In genomic region chr9:90087906-90088485, GRCm38 (mm10) we compare ENCODE assay signal across 14 mouse cellular contexts. TPM values are rescaled to one million over a fixed set of nuclear protein-coding genes. Genes with fewer than 3 reads are reported as not detected.
DNase-seq lines count a peak whose midpoint lies in the region; ATAC-seq and TF ChIP-seq lines count a peak whose summit lies in the region.
"Had no signal": no experiment of that assay in that cellular context is flagged by ENCODE, and none has a peak within 500 bp of the region (broad histone marks: within the 10 kb centered on the region; RNA-seq: fewer than 3 reads in every experiment).

No protein-coding gene starts in this region.

- H3K27ac ChIP-seq in kidney, embryonic 14.5 days (ENCODE audit: low read depth, low read length), result no peak overlapping the region
- no peak overlapping the region for H3K27ac ChIP-seq in CH12.LX (ENCODE audit: insufficient read depth, low read depth)
- no peak overlapping the region for H3K27ac ChIP-seq in forebrain, postnatal 0 days (ENCODE audit: low read depth, low read length)
- H3K27ac ChIP-seq: limb, embryonic 15.5 days; macrophage had no signal

- no peak overlapping the region for H3K4me3 ChIP-seq in kidney, embryonic 14.5 days (ENCODE audit: low read length)
- no peak overlapping the region for H3K4me3 ChIP-seq in CH12.LX (replicated peaks in 1 of 3; ENCODE audit: low read depth in 2 of 3, low read length in 2 of 3, poor library complexity in 1 of 3)
- H3K4me3 ChIP-seq in forebrain, postnatal 0 days (ENCODE audit: low read depth, low read length), result no peak overlapping the region
- H3K4me3 ChIP-seq: limb, embryonic 15.5 days had no signal

- TF ChIP-seq RAD21 in CH12.LX (IDR thresholded peaks at IDR 0.05; ENCODE audit: low read depth, low read length), result no peak

- no peak for TF ChIP-seq EP300 in CH12.LX (IDR thresholded peaks at IDR 0.05; ENCODE audit: low read length)

- in situ Hi-C loops in CH12.LX (cut with MboI; ENCODE audit: low pct_ligation_motif_present, low pct_unique_long_range_greater_than_20kb, low sequenced_read_pairs), result no loop called here

- WGBS in kidney, embryonic 14.5 days, result 89% methylated on average over 2 of the region's 2 CpGs
- WGBS in forebrain, postnatal 0 days, result 90% methylated on average over 2 of the region's 2 CpGs

- no peak overlapping the region for H3K9ac ChIP-seq in kidney, embryonic 14.5 days (ENCODE audit: low read depth, low read length)
- H3K9ac ChIP-seq in CH12.LX (ENCODE audit: insufficient read depth, low read depth), result no peak overlapping the region
- H3K9ac ChIP-seq in forebrain, postnatal 0 days, result no peak overlapping the region
- H3K9ac ChIP-seq: limb, embryonic 15.5 days had no signal

- peaks cover 49% of the 10 kb centered on the region for H3K36me3 ChIP-seq in kidney, embryonic 14.5 days (ENCODE audit: control insufficient read depth, insufficient read depth, low read length)
- peaks cover 25 to 59% of the 10 kb centered on the region in 2 experiments for H3K36me3 ChIP-seq in CH12.LX (replicated peaks in 1 of 2; ENCODE audit: control insufficient read depth in 1 of 2, insufficient read depth in 1 of 2, low read length in 1 of 2)
- H3K36me3 ChIP-seq in forebrain, postnatal 0 days (ENCODE audit: insufficient read depth), result peaks cover 35% of the 10 kb centered on the region

- ATAC-seq in kidney, embryonic 14.5 days (ENCODE audit: low FRiP score, low TSS enrichment), result peak; percentile 56
- peak; percentile 30 for ATAC-seq in forebrain, postnatal 0 days
- ATAC-seq in megakaryocyte-erythroid progenitor cell, adult 5-6 weeks (replicated peaks; ENCODE audit: low FRiP score, low TSS enrichment, poor library complexity, severe bottlenecking), result 0 out of 2 replicates have a peak, but pooled peaks have one; percentile 23

- no peak for DNase-seq in kidney, postnatal 10 days
- DNase-seq in CH12.LX (ENCODE audit: extremely low read depth), result no peak
- DNase-seq in forebrain, postnatal 0 days, result no peak
- DNase-seq in thymus, postnatal 10 days (ENCODE audit: low spot score in 2 of 2), result no peak
- no peak for DNase-seq in layer of hippocampus, postnatal 14 days (ENCODE audit: low spot score in 2 of 2)
- no peak for DNase-seq in lung, postnatal 14 days
- DNase-seq: cerebellum, postnatal 25 days; gastrocnemius, postnatal 25 days; heart, postnatal 4 days; right cerebral cortex, postnatal 14 days had no signal

- H3K27me3 ChIP-seq in kidney, embryonic 14.5 days (ENCODE audit: control insufficient read depth, insufficient read depth, low read length), result no peaks in the 10 kb centered on the region
- no peaks in the 10 kb centered on the region for H3K27me3 ChIP-seq in CH12.LX (replicated peaks)
- H3K27me3 ChIP-seq in forebrain, postnatal 0 days (ENCODE audit: insufficient read depth, low read length), result no peaks in the 10 kb centered on the region
- H3K27me3 ChIP-seq: limb, embryonic 15.5 days had no signal

- no peak for TF ChIP-seq CTCF in CH12.LX (conservative IDR thresholded peaks at IDR 0.05 in 1 of 2, IDR thresholded peaks at IDR 0.05 in 1 of 2; ENCODE audit: low read depth in 2 of 2, low read length in 2 of 2)
- no peak for TF ChIP-seq CTCF in forebrain, postnatal 0 days (IDR thresholded peaks at IDR 0.05; ENCODE audit: low read depth)

- H3K4me2 ChIP-seq in kidney, embryonic 14.5 days (replicated peaks; ENCODE audit: low read depth, low read length), result no peak overlapping the region
- H3K4me2 ChIP-seq in CH12.LX (ENCODE audit: insufficient read depth, low read depth, poor library complexity, severe bottlenecking), result no peak overlapping the region
- no peak overlapping the region for H3K4me2 ChIP-seq in forebrain, postnatal 0 days (ENCODE audit: low read depth)
- H3K4me2 ChIP-seq: limb, embryonic 15.5 days had no signal

- H3K9me3 ChIP-seq in kidney, embryonic 14.5 days (ENCODE audit: control insufficient read depth, low read length), result no peaks in the 10 kb centered on the region
- no peaks in the 10 kb centered on the region for H3K9me3 ChIP-seq in CH12.LX (replicated peaks; ENCODE audit: low read length)
- H3K9me3 ChIP-seq in forebrain, postnatal 0 days (ENCODE audit: low read length), result no peaks in the 10 kb centered on the region
- H3K9me3 ChIP-seq: limb, embryonic 15.5 days had no signal

- 0 out of 2 replicates have a peak, but pooled peaks have one; percentile 24 for TF ChIP-seq POLR2A in CH12.LX (IDR thresholded peaks at IDR 0.05; ENCODE audit: low read depth, low read length)

- H3K79me2 ChIP-seq in CH12.LX (replicated peaks; ENCODE audit: control insufficient read depth, extremely low read depth, insufficient read depth, poor library complexity, severe bottlenecking), result 0 out of 2 replicates have a peak, but pooled peaks cover 2% of the 10 kb centered on the region

- dilution Hi-C loops in CH12.LX (cut with MboI; ENCODE audit: extremely low pct_ligation_motif_present, extremely low pct_unique_long_range_greater_than_20kb, low sequenced_read_pairs), result no loop called here

- H3K4me1 ChIP-seq in kidney, embryonic 14.5 days (ENCODE audit: control insufficient read depth, insufficient read depth, low read length), result no peaks in the 10 kb centered on the region
- H3K4me1 ChIP-seq in CH12.LX (ENCODE audit: control insufficient read depth in 1 of 2, insufficient read depth in 2 of 2), result no peaks in the 10 kb centered on the region; a peak in 1 of 4 replicates
- no peaks in the 10 kb centered on the region for H3K4me1 ChIP-seq in forebrain, postnatal 0 days (ENCODE audit: insufficient read depth)
- H3K4me1 ChIP-seq: limb, embryonic 15.5 days had no signal

TF ChIP-seq in CH12.LX, 34 proteins besides CTCF, POLR2A, EP300 and RAD21:
- TF ChIP-seq POLR2AphosphoS2 (IDR thresholded peaks at IDR 0.05; ENCODE audit: low read depth, low read length) (0 out of 2 replicates have a peak, but pooled peaks have one; percentile 46), CHD2 (IDR thresholded peaks at IDR 0.05; ENCODE audit: low read length) (no peak)

RNA-seq across cellular contexts. Expression of gene Morf4l1, which starts 26.6 kb away (rescaled TPM):
- 467 and 551 TPM in 2 replicates for polyA plus RNA-seq in kidney, embryonic 14.5 days (2014; fragmentation: Nextera tagmentation; extraction: Ambion mirVana)
- total RNA-seq in CH12.LX (2012; rRNA removed) (127 and 139 TPM in 2 replicates), CH12.LX (2014; rRNA removed) (219 and 225 TPM in 2 replicates)
- polyA plus RNA-seq in CH12.LX (2012; ENCODE audit: insufficient read length, low read depth), result 233 and 294 TPM in 2 replicates
- total RNA-seq in forebrain, postnatal 0 days (2014; rRNA removed), result 295 and 321 TPM in 2 replicates
- 636 and 638 TPM in 2 replicates for polyA plus RNA-seq in forebrain, postnatal 0 days (2015; fragmentation: Nextera tagmentation; extraction: Ambion mirVana)
- 253 and 288 TPM in 2 replicates for total RNA-seq in megakaryocyte-erythroid progenitor cell, adult 5-6 weeks (2014; fragmentation: Nextera tagmentation)
- 217 and 277 TPM in 2 replicates for total RNA-seq in megakaryocyte-erythroid progenitor cell, adult 5-6 weeks (2017)
- 100 to 1,000 TPM; 364 to 379 TPM for total RNA-seq in layer of hippocampus, postnatal 14 days (2021)

RNA-seq across cellular contexts. Expression of gene Ctsh, which starts 34.0 kb away (rescaled TPM):
- 57.0 and 70.4 TPM in 2 replicates for polyA plus RNA-seq in kidney, embryonic 14.5 days (2014; fragmentation: Nextera tagmentation; extraction: Ambion mirVana)
- total RNA-seq in CH12.LX (2012; rRNA removed) (133 and 168 TPM in 2 replicates), CH12.LX (2014; rRNA removed) (244 and 256 TPM in 2 replicates)
- 267 and 316 TPM in 2 replicates for polyA plus RNA-seq in CH12.LX (2012; ENCODE audit: insufficient read length, low read depth)
- total RNA-seq in forebrain, postnatal 0 days (2014; rRNA removed), result 19.6 and 29.9 TPM in 2 replicates
- 35.8 and 47.8 TPM in 2 replicates for polyA plus RNA-seq in forebrain, postnatal 0 days (2015; fragmentation: Nextera tagmentation; extraction: Ambion mirVana)
- 0.79 and 3.5 TPM in 2 replicates for total RNA-seq in megakaryocyte-erythroid progenitor cell, adult 5-6 weeks (2014; fragmentation: Nextera tagmentation)
- 1.6 and 2.3 TPM in 2 replicates for total RNA-seq in megakaryocyte-erythroid progenitor cell, adult 5-6 weeks (2017)
- total RNA-seq in layer of hippocampus, postnatal 14 days (2021), result 10 to 100 TPM; 19.0 to 25.6 TPM
